In genomic region chr12:111251227-111251626, GRCm38 (mm10) we compare ENCODE assay signal across 21 mouse cellular contexts. TPM values are rescaled to one million over a fixed set of nuclear protein-coding genes. Genes with fewer than 3 reads are reported as not detected.
DNase-seq lines count a peak whose midpoint lies in the region; ATAC-seq and TF ChIP-seq lines count a peak whose summit lies in the region.
"Had no signal": no experiment of that assay in that cellular context is flagged by ENCODE, and none has a peak within 500 bp of the region (broad histone marks: within the 10 kb centered on the region; RNA-seq: fewer than 3 reads in every experiment).

No protein-coding gene starts in this region.

- no peak overlapping the region for H3K4me3 ChIP-seq in forebrain, postnatal 0 days (ENCODE audit: low read depth, low read length)
- no peak overlapping the region for H3K4me3 ChIP-seq in forebrain, embryonic 11.5 days (ENCODE audit: low read depth, low read length)
- no peak overlapping the region for H3K4me3 ChIP-seq in layer of hippocampus, adult 2 months
- no peak overlapping the region for H3K4me3 ChIP-seq in stomach, postnatal 0 days (ENCODE audit: low read depth, low read length)
- H3K4me3 ChIP-seq: forebrain, embryonic 15.5 days; heart, embryonic 13.5 days; lung, embryonic 15.5 days; midbrain, embryonic 10.5 days had no signal

- no peaks in the 10 kb centered on the region for H3K9me3 ChIP-seq in forebrain, postnatal 0 days (ENCODE audit: low read length)
- no peaks in the 10 kb centered on the region for H3K9me3 ChIP-seq in forebrain, embryonic 11.5 days (ENCODE audit: control insufficient read depth, low read length)
- H3K9me3 ChIP-seq in stomach, postnatal 0 days (ENCODE audit: control insufficient read depth, low read length) = no peaks in the 10 kb centered on the region
- H3K9me3 ChIP-seq: forebrain, embryonic 15.5 days; heart, embryonic 13.5 days; lung, embryonic 15.5 days; midbrain, embryonic 10.5 days had no signal

- H3K4me1 ChIP-seq in forebrain, postnatal 0 days (ENCODE audit: insufficient read depth) = no peaks in the 10 kb centered on the region
- no peaks in the 10 kb centered on the region for H3K4me1 ChIP-seq in forebrain, embryonic 11.5 days (replicated peaks; ENCODE audit: control insufficient read depth, insufficient read depth, low read length)
- no peaks in the 10 kb centered on the region for H3K4me1 ChIP-seq in stomach, postnatal 0 days (replicated peaks; ENCODE audit: control insufficient read depth, insufficient read depth)
- H3K4me1 ChIP-seq: forebrain, embryonic 15.5 days; heart, embryonic 13.5 days; lung, embryonic 15.5 days; midbrain, embryonic 10.5 days had no signal

- no peak overlapping the region for H3K9ac ChIP-seq in forebrain, postnatal 0 days
- H3K9ac ChIP-seq in forebrain, embryonic 11.5 days (ENCODE audit: low read length) = no peak overlapping the region
- no peak overlapping the region for H3K9ac ChIP-seq in stomach, postnatal 0 days (ENCODE audit: low read length)
- H3K9ac ChIP-seq: forebrain, embryonic 15.5 days; heart, embryonic 13.5 days; lung, embryonic 15.5 days had no signal

- 58% methylated on average over 9 of the region's 9 CpGs for WGBS in forebrain, postnatal 0 days
- WGBS in forebrain, embryonic 11.5 days = 78% methylated on average over 9 of the region's 9 CpGs
- WGBS in stomach, postnatal 0 days = 63% methylated on average over 9 of the region's 9 CpGs

- TF ChIP-seq EP300 in stomach, postnatal 0 days (optimal IDR thresholded peaks at IDR 0.05) = no peak

- TF ChIP-seq CTCF in forebrain, postnatal 0 days (IDR thresholded peaks at IDR 0.05; ENCODE audit: low read depth) = peak; percentile 55
- TF ChIP-seq CTCF in layer of hippocampus, adult 2 months (conservative IDR thresholded peaks at IDR 0.05) = peak; percentile 54
- TF ChIP-seq CTCF in stomach, postnatal 0 days (IDR thresholded peaks at IDR 0.05; ENCODE audit: low read depth) = peak; percentile 52

- peaks cover 15% of the 10 kb centered on the region for H3K36me3 ChIP-seq in forebrain, postnatal 0 days (ENCODE audit: insufficient read depth)
- H3K36me3 ChIP-seq in forebrain, embryonic 11.5 days (ENCODE audit: control insufficient read depth, insufficient read depth, low read length) = peaks cover 5% of the 10 kb centered on the region; the same call in 1 of the 2 replicates
- H3K36me3 ChIP-seq in stomach, postnatal 0 days (ENCODE audit: control insufficient read depth, insufficient read depth, low read length) = peaks cover 7% of the 10 kb centered on the region; the same call in 1 of the 2 replicates

- H3K27ac ChIP-seq in forebrain, postnatal 0 days (ENCODE audit: low read depth, low read length) = no peak overlapping the region
- no peak overlapping the region for H3K27ac ChIP-seq in forebrain, embryonic 11.5 days (ENCODE audit: low read depth, low read length)
- H3K27ac ChIP-seq in layer of hippocampus, adult 2 months = no peak overlapping the region
- H3K27ac ChIP-seq in stomach, postnatal 0 days (replicated peaks) = no peak overlapping the region
- H3K27ac ChIP-seq: forebrain, embryonic 15.5 days; heart, embryonic 13.5 days; lung, embryonic 15.5 days; macrophage; midbrain, embryonic 10.5 days had no signal

- DNase-seq in forebrain, postnatal 0 days = peak; percentile 54
- DNase-seq in forebrain, embryonic 11.5 days (ENCODE audit: low spot score) = no peak
- DNase-seq in layer of hippocampus, adult 2 months (ENCODE audit: low spot score in 2 of 2) = no peak
- DNase-seq in layer of hippocampus, adult 11-12 months (ENCODE audit: low spot score) = no peak
- peak; percentile 51 for DNase-seq in thymus, postnatal 0 days (ENCODE audit: low spot score)
- DNase-seq in thymus, adult 18-20 months = no peak
- DNase-seq in stomach, postnatal 0 days (ENCODE audit: low spot score) = no peak
- no peak for DNase-seq in embryo, embryonic 10 days (ENCODE audit: low spot score)
- DNase-seq: adrenal gland, postnatal 36 days; cerebellum, adult 8-10 months; heart, postnatal 4 days; kidney, adult 2 months; kidney, postnatal 25 days; layer of hippocampus, adult 9-11 months had no signal

- no peak overlapping the region for H3K4me2 ChIP-seq in forebrain, postnatal 0 days (ENCODE audit: low read depth)
- H3K4me2 ChIP-seq in forebrain, embryonic 11.5 days (ENCODE audit: low read depth, low read length, severe bottlenecking) = no peak overlapping the region
- H3K4me2 ChIP-seq in stomach, postnatal 0 days (replicated peaks; ENCODE audit: low read depth) = no peak overlapping the region
- H3K4me2 ChIP-seq: forebrain, embryonic 15.5 days; heart, embryonic 13.5 days; liver, embryonic 11.5 days; lung, embryonic 15.5 days had no signal

- ATAC-seq in forebrain, postnatal 0 days = no peak
- no peak for ATAC-seq in forebrain, embryonic 11.5 days (replicated peaks; ENCODE audit: low FRiP score)
- ATAC-seq in stomach, postnatal 0 days (ENCODE audit: low FRiP score, low TSS enrichment) = no peak
- ATAC-seq: CD4-positive, CD25-positive, alpha-beta regulatory T cell, adult 4 months; forebrain, embryonic 15.5 days had no signal

- no peaks in the 10 kb centered on the region for H3K27me3 ChIP-seq in forebrain, postnatal 0 days (ENCODE audit: insufficient read depth, low read length)
- H3K27me3 ChIP-seq in forebrain, embryonic 11.5 days (ENCODE audit: control insufficient read depth, insufficient read depth, low read length) = no peaks in the 10 kb centered on the region
- H3K27me3 ChIP-seq in stomach, postnatal 0 days (ENCODE audit: control insufficient read depth, insufficient read depth, low read length) = no peaks in the 10 kb centered on the region
- H3K27me3 ChIP-seq: forebrain, embryonic 15.5 days; heart, embryonic 13.5 days; lung, embryonic 15.5 days had no signal

RNA-seq across cellular contexts. Expression of gene Amn, which starts 19.7 kb away (rescaled TPM):
- 22.7 and 24.7 TPM in 2 replicates for total RNA-seq in forebrain, postnatal 0 days (2014; rRNA removed)
- polyA plus RNA-seq in forebrain, postnatal 0 days (2015; fragmentation: Nextera tagmentation; extraction: Ambion mirVana) = 50.8 and 59.9 TPM in 2 replicates
- polyA plus RNA-seq in forebrain, embryonic 11.5 days (2014; fragmentation: Nextera tagmentation; extraction: Ambion mirVana) = 0.45 TPM in 1 of 2 replicates, not detected in the other
- 1 to 10 TPM; 4.7 to 5.4 TPM for total RNA-seq in layer of hippocampus, adult 2 months (2021)
- polyA plus RNA-seq in thymus, postnatal 0 days (2015; fragmentation: Nextera tagmentation; extraction: Ambion mirVana) = 0.93 and 1.0 TPM in 2 replicates
- 0.22 TPM in 2 replicates for polyA plus RNA-seq in stomach, postnatal 0 days (2015; fragmentation: Nextera tagmentation; extraction: Ambion mirVana)
- total RNA-seq: adrenal gland, postnatal 36 days had no signal
- polyA plus RNA-seq: CD4-positive, CD25-positive, alpha-beta regulatory T cell, adult 4 months; macrophage had no signal

Comparison
In these comparisons a context has a peak if more than half of its experiments do, and no peak if none do; other contexts are left out.
1. DNase-seq: peak in forebrain, postnatal 0 days (single experiment) and thymus, postnatal 0 days (single experiment); none in forebrain, embryonic 11.5 days (single experiment), layer of hippocampus, adult 2 months (0 of 2), layer of hippocampus, adult 11-12 months (single experiment), thymus, adult 18-20 months (0 of 2), stomach, postnatal 0 days (single experiment) and embryo, embryonic 10 days (single experiment).
2. RNA of gene Amn, which starts 19.7 kb away (polyA plus RNA-seq): 50.8 to 59.9 TPM in forebrain, postnatal 0 days; 0.93 to 1.0 TPM in thymus, postnatal 0 days, 0.22 TPM in stomach, postnatal 0 days and 0.45 TPM in forebrain, embryonic 11.5 days; every median in the first group is over 10 times any median in the second.
3. Peak in every context shown above with its lines, with median percentiles within 50 percentile points of each other: CTCF ChIP-seq.